Mouse (Mus musculus) midbrain, embryonic 13.5 days (tissue): ENCODE measurements around the gene Gm3336. TPM values are rescaled to one million over a fixed set of nuclear protein-coding genes. Genes with fewer than 3 reads are reported as not detected.

Experiments
- ATAC-seq: fragments of 200-750 bp; cut with Nextera tagmentation; 2 replicates; pipeline ENCODE4 v1.8.0; 2017; ENCODE audit warnings: mild to moderate bottlenecking, moderate TSS enrichment, moderate library complexity
- H3K27ac ChIP-seq: fragments of 300-500 bp; sonication (generic); 2 replicates; pipeline ENCODE4 v1.5.1; 2015; ENCODE audit warnings: inconsistent platforms, mild to moderate bottlenecking, moderate library complexity
- H3K27me3 ChIP-seq: fragments of 300-500 bp; sonication (generic); 2 replicates; pipeline ENCODE4 v1.6.1; 2015; ENCODE audit warnings: mild to moderate bottlenecking, inconsistent platforms
- H3K36me3 ChIP-seq: fragments of 300-500 bp; sonication (generic); 2 replicates; pipeline ENCODE4 v1.6.1; 2015; ENCODE audit warnings: mild to moderate bottlenecking, inconsistent platforms
- H3K4me1 ChIP-seq: fragments of 300-500 bp; sonication (generic); replicated peaks from 2 replicates; pipeline ENCODE4 v1.6.1; 2015; ENCODE audit warnings: inconsistent platforms
- H3K4me2 ChIP-seq: fragments of 300-500 bp; sonication (generic); replicated peaks from 2 replicates; pipeline ENCODE4 v1.6.1; 2015; ENCODE audit warnings: moderate library complexity, mild to moderate bottlenecking, inconsistent platforms
- H3K4me3 ChIP-seq: fragments of 300-500 bp; sonication (generic); replicated peaks from 2 replicates; pipeline ENCODE4 v1.5.1; 2015; ENCODE audit warnings: mild to moderate bottlenecking, inconsistent platforms
- H3K9ac ChIP-seq: fragments of 300-500 bp; sonication (generic); replicated peaks from 2 replicates; pipeline ENCODE4 v1.6.1; 2015; ENCODE audit warnings: mild to moderate bottlenecking, inconsistent platforms
- H3K9me3 ChIP-seq: fragments of 300-500 bp; sonication (generic); 2 replicates; pipeline ENCODE4 v1.6.1; 2016; ENCODE audit warnings: mild to moderate bottlenecking, inconsistent platforms
- WGBS: fragments of 180-500 bp; shearing (Covaris S2); methylation state at CpG from one replicate; pipeline ENCODE4 v1.1.7; 2015; 5-methylcytosine and 5-hydroxymethylcytosine counted together
- polyA plus RNA-seq: library from polyadenylated mRNA; unstranded; fragments of >200 nt; fragmentation: Nextera tagmentation; extraction: Ambion mirVana; gene quantifications from 2 replicates; pipeline ENCODE4 v1.2.1, GENCODE M21; 2015

Gm3336 gene
- polyA plus RNA-seq, 1 experiment from 2014 or later = not detected

DNA sequence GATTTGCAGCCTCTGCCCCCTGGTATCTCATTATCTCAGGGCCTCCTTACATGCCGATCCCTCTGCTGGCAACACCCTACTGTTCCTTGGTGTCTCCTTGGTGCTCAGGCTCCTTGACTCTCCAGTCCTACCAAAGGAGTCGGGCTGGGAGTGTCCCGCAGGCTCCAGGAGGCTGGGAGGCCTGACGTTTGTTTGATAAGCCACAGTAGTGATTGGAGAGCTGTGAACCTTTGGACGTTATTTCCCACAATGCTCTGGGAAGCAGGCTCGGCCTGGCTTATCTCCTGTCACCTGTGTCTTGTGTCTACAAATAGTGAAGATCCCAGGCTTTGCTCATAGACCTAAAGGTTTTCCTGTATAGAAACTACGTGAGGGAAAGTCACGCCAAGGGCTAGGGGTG is 45.7 kb downstream of the Gm3336 start:
- Histone ChIP-seq H3K4me2 (no peak overlapping the region), H3K27ac (no peak overlapping the region), H3K4me1 (peaks cover 36% of the 10 kb centered on the region), H3K36me3 (peaks cover 22% of the 10 kb centered on the region), H3K27me3 (peaks cover 21% of the 10 kb centered on the region), H3K9me3 (no peaks in the 10 kb centered on the region), H3K4me3 (no peak overlapping the region), H3K9ac (no peak overlapping the region)
- ATAC-seq = no peak
- WGBS = 88% methylated on average over 8 of the region's 8 CpGs

DNA sequence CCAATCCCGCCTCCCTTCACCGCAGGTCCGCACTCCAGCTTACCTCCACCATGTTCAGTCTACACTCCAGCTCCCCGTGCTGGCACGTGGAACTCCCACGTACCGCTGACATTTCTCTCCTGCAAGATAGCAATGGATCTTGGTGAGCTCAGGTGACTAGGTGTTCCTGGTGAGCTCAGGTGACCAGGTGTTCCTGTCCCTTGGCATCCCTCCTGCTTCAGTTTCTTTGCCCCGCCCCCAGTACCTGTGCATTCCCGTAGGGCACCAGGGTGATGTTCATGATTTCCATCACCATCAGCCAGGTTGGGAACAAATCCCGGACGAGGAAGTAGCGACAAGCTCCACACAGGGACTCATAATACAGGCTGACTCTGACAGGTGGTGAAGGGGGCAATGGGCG is 46.3 kb downstream of the Gm3336 start:
- Histone ChIP-seq H3K27ac (no peak overlapping the region), H3K4me3 (no peak overlapping the region), H3K9ac (no peak overlapping the region), H3K9me3 (no peaks in the 10 kb centered on the region), H3K36me3 (peaks cover 24% of the 10 kb centered on the region), H3K4me1 (peaks cover 33% of the 10 kb centered on the region), H3K27me3 (peaks cover 21% of the 10 kb centered on the region), H3K4me2 (no peak overlapping the region)
- ATAC-seq = no peak
- 94% methylated on average over 13 of the region's 13 CpGs for WGBS

DNA sequence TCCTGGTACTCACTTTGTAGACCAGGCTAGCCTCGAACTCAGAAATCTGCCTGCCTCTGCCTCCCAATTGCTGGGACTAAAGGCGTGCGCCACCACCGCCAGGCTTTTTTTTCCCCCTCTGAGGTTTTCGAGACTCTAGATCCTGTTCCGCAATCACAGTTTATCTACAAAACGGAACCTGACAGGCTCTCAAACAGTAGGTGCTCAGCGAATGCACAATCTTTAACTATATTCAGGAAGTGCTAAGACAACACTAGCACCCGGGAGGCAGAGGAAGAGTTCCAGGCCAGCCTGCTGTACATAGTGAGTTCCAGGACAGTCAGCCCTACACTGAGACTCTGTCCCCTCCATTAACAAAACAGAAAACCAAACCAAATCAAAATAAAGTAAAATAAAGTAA is 47.0 kb downstream of the Gm3336 start:
- Histone ChIP-seq H3K4me2 (peak overlapping the region; percentile 54; the same call in 1 of the 2 replicates), H3K4me1 (peaks cover 26% of the 10 kb centered on the region), H3K27ac (no peak overlapping the region), H3K4me3 (no peak overlapping the region; the same call in 1 of the 2 replicates), H3K9ac (peak overlapping the region; percentile 60; the same call in 1 of the 2 replicates), H3K9me3 (no peaks in the 10 kb centered on the region), H3K36me3 (peaks cover 31% of the 10 kb centered on the region), H3K27me3 (peaks cover 21% of the 10 kb centered on the region)
- WGBS = 79% methylated on average over 9 of the region's 9 CpGs
- ATAC-seq = no peak

DNA sequence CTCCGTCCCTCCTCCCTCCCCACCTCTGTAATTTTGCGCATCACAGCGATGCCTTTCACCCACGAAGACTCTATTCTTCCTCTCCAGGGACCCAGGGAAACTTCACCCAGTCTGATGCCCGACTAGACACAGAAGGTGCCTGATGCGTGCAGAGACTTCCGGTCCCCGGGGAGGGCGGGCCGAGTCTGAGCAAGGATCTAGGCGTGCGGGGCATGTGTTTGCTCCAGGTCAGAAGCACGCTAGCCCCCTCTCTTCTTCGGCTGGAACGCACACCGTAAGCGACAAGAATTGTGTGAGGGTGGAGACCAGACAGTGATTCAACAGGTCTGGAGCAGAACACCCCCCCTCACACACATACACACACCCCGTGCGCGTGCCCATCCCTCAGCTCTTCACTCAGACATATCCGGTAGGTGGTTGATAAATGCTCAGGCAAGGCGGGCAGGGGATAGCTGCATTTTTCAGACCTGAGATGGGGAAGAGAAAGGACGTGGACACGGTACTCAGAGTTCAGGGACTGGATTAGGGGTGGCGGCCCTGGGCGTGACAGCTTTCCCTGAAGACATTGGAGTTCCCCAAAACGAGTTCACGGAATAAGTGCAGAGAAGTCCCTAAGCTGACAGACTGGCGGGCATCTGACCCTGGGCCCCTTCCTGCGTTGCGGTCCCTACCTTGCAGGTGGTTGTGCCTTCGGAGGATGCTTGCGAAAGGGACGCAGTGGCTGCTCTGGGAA is 47.7 kb downstream of the Gm3336 start:
- peak overlapping the region; percentile 54 for H3K4me2 ChIP-seq
- no peak for ATAC-seq
- peaks cover 24% of the 10 kb centered on the region for H3K4me1 ChIP-seq
- no peak overlapping the region for H3K27ac ChIP-seq
- H3K36me3 ChIP-seq = peaks cover 37% of the 10 kb centered on the region
- WGBS = 3% methylated on average over 34 of the region's 34 CpGs
- peak overlapping the region; percentile 27 for H3K4me3 ChIP-seq
- H3K9me3 ChIP-seq = no peaks in the 10 kb centered on the region
- H3K9ac ChIP-seq = peak overlapping the region; percentile 60
- peaks cover 21% of the 10 kb centered on the region for H3K27me3 ChIP-seq

DNA sequence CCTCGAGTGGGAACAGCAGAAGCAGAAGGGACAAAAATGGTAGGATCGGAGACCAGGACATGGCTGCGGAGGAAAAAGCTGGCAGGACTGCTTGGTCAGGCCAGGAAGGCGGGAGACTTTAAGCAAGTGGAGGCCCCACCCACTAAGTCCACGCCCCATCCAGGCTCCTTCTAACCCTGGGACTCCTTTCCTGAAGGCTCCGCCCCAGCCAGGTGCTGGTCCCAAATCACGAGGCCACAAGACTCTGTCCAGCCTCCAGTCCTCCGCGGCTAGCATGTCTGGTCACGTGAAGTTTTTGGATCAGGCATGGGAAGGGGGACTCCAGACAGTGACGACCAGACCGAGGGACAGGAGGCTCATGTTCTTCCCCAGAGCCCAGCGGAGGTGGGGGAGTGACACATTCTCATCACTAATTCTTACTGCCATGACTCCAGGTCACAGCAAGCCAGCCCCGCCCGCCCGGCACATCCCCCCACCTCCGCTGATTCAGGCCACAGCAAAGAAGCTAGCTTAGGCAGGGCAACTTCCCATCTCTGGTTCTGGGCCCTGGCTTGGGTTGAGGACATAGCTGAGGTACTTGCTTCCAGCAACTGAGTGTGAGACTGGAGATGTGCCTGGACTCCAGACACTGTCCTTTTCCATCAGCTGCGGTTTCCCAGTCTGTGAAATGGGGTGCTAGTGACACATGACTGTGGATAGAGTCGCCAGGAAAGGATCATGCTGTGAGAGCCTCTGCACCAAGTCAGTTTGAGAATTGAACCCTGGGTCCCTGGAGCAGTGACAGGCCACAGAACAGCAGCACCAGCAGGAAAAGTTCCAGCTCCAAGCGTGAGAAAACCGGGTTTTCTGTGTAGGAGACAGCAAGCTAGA is 48.5 kb downstream of the Gm3336 start:
- no peak overlapping the region for H3K27ac ChIP-seq
- no peaks in the 10 kb centered on the region for H3K9me3 ChIP-seq
- H3K4me2 ChIP-seq = peak overlapping the region; percentile 54
- WGBS = 10% methylated on average over 21 of the region's 21 CpGs
- H3K4me1 ChIP-seq = peaks cover 18% of the 10 kb centered on the region
- H3K36me3 ChIP-seq = peaks cover 45% of the 10 kb centered on the region
- peak overlapping the region; percentile 27 for H3K4me3 ChIP-seq
- ATAC-seq = no peak
- peak overlapping the region; percentile 60 for H3K9ac ChIP-seq
- peaks cover 21% of the 10 kb centered on the region for H3K27me3 ChIP-seq

DNA sequence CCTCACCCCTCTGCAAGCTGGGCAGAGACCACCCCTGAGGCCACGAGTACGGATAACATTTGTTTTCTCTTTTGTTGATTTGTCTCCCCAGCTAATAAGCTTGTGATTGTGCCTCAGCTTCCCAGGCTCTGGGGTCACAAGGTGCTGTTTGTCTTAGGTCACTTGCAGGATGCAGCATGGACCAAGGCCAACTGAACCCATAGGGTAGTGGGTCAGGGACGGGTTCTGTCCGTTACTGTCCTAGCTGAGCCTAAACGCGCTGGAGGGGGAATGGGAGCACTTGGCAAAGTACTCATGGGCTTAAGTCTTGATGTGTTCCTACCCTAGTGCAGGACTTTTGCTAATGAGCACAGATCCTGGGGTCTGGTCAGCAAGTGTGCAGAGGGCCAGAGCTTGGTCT is 49.2 kb downstream of the Gm3336 start:
- H3K27me3 ChIP-seq = peaks cover 21% of the 10 kb centered on the region
- WGBS = 81% methylated on average over 6 of the region's 6 CpGs
- H3K27ac ChIP-seq = no peak overlapping the region
- 0 out of 2 replicates have a peak overlapping the region, but pooled peaks have one; percentile 8 for H3K9ac ChIP-seq
- H3K4me1 ChIP-seq = peaks cover 18% of the 10 kb centered on the region
- H3K4me2 ChIP-seq = no peak overlapping the region
- ATAC-seq = no peak
- H3K9me3 ChIP-seq = no peaks in the 10 kb centered on the region
- no peak overlapping the region for H3K4me3 ChIP-seq
- H3K36me3 ChIP-seq = peaks cover 52% of the 10 kb centered on the region

DNA sequence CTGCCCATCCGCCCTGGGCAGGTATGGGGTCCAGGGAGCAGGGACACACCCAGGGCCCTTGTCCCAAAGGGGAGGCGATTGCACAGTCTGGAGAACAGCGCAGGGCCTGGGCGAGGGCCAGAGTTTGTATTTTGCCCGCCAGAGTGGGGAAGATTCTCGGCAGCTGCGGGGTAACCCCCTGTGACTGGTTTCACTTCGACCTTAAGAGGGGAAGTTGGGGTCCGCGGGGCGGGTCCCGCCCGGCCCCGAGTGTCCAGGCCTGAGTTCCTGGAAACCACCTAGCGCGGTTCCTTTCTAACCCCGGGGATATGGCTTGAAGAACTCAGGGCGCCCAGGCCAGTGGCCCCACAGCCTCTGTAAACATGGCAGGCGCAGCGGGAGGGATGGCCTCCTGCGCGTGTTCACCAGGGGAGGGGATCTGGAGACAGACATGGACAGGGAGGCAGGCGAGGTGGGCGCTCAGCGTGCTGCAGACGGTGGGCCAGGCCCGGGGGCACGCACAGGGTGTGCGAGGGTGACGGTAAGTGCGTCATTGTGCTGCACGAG is 50.0 kb downstream of the Gm3336 start:
- no peak overlapping the region for H3K4me3 ChIP-seq
- no peak overlapping the region for H3K4me2 ChIP-seq
- no peaks in the 10 kb centered on the region for H3K9me3 ChIP-seq
- no peak overlapping the region for H3K9ac ChIP-seq
- H3K4me1 ChIP-seq = peaks cover 23% of the 10 kb centered on the region
- ATAC-seq = no peak
- H3K27me3 ChIP-seq = peaks cover 21% of the 10 kb centered on the region
- no peak overlapping the region for H3K27ac ChIP-seq
- WGBS = 95% methylated on average over 32 of the region's 32 CpGs
- peaks cover 60% of the 10 kb centered on the region for H3K36me3 ChIP-seq

DNA sequence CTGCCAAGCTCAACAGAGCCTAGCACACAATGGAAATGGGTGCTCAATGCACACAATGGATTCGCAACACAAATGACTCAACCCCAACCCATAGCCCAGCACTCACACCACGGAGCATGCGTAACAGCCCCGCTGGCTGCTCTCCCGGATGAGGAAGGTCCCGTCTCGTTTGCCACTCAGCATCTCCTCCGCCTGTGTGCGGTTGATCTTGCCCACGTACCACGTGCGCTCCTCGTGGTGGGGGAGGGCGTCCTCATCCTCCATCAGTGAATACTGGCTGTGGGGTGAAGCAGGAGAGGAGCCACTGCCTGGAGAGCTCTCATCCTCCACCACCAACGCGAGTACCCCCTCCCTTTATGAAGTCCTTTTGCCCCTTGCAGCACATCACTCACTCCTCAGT is 50.6 kb downstream of the Gm3336 start:
- Histone ChIP-seq H3K9me3 (no peaks in the 10 kb centered on the region), H3K4me1 (peaks cover 29% of the 10 kb centered on the region), H3K4me2 (no peak overlapping the region), H3K27ac (no peak overlapping the region), H3K36me3 (peaks cover 67% of the 10 kb centered on the region), H3K9ac (no peak overlapping the region), H3K27me3 (peaks cover 21% of the 10 kb centered on the region), H3K4me3 (no peak overlapping the region)
- WGBS = 87% methylated on average over 16 of the region's 16 CpGs
- ATAC-seq = peak; percentile 18

DNA sequence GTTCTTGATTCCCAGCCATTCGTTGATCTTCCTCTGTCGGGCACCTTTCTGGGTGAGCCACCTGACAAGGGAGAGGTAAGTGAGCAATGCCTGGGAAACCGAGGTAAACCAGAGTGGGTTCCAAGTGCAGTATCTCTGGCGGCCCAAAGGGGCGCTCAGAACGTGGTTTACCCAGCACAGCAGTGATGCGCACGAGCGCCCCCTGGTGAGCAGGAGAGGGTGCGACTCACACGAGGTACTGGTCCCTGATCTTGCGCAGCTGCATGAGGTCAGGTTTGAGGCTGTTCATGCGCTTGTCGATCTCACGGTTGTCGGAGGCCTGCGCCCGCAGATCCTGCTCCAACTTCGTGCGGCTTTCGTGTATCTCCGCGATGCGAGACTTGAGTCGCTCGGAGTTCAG is 51.0 kb downstream of the Gm3336 start:
- 6% methylated on average over 26 of the region's 26 CpGs for WGBS
- peaks cover 68% of the 10 kb centered on the region for H3K36me3 ChIP-seq
- no peaks in the 10 kb centered on the region for H3K9me3 ChIP-seq
- H3K4me1 ChIP-seq = peaks cover 33% of the 10 kb centered on the region
- peak; percentile 71 for ATAC-seq
- peaks cover 21% of the 10 kb centered on the region for H3K27me3 ChIP-seq
- no peak overlapping the region for H3K4me3 ChIP-seq
- H3K27ac ChIP-seq = no peak overlapping the region
- H3K4me2 ChIP-seq = no peak overlapping the region
- no peak overlapping the region for H3K9ac ChIP-seq

DNA sequence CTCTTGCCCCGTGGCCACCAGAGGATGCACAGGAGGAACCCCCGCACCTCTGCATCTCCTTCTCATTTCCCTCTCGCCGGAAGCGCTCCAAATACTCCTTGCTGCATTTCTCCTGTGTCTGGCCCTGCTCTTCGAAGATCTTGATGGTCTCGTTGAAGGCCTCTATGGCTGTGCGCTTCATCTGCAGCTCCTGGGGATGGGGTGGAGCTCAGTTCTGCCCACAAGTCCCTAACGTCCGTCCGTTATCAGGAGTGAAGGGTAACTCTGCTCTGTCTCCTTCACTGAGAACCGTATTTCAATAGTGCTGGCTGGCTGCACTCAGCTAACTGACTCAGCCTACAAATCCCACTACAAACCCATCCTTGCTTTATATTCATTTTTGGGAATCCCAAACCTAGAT is 51.5 kb downstream of the Gm3336 start:
- H3K9me3 ChIP-seq = no peaks in the 10 kb centered on the region
- H3K4me3 ChIP-seq = no peak overlapping the region
- ATAC-seq = no peak
- no peak overlapping the region; the same call in 1 of the 2 replicates for H3K9ac ChIP-seq
- no peak overlapping the region for H3K27ac ChIP-seq
- peaks cover 73% of the 10 kb centered on the region for H3K36me3 ChIP-seq
- no peak overlapping the region for H3K4me2 ChIP-seq
- 74% methylated on average over 12 of the region's 12 CpGs for WGBS
- H3K4me1 ChIP-seq = peaks cover 38% of the 10 kb centered on the region
- H3K27me3 ChIP-seq = peaks cover 21% of the 10 kb centered on the region

DNA sequence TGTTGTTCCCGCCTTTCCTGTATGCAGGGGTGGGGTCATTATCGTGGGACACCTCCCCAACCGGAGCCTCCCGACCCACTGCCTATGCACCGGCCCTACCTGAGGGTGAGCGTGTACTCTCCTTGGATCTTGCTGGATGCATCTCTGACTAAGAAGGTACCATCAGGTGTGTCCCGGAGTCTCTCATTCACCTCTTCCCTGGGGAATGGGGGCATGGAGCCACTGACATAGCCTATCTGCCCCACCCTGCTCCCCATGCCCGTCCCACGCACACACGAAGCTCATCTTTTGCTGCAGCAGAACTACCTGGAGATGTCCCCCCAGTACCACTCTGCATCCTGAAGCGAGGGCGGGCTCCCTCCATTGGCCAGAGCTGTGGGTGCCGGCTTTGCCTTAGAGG is 52.4 kb downstream of the Gm3336 start:
- Histone ChIP-seq H3K27me3 (peaks cover 19% of the 10 kb centered on the region), H3K9me3 (no peaks in the 10 kb centered on the region), H3K27ac (no peak overlapping the region), H3K36me3 (peaks cover 74% of the 10 kb centered on the region), H3K4me2 (no peak overlapping the region), H3K9ac (no peak overlapping the region), H3K4me3 (no peak overlapping the region), H3K4me1 (peaks cover 46% of the 10 kb centered on the region)
- no peak for ATAC-seq
- 95% methylated on average over 13 of the region's 13 CpGs for WGBS

DNA sequence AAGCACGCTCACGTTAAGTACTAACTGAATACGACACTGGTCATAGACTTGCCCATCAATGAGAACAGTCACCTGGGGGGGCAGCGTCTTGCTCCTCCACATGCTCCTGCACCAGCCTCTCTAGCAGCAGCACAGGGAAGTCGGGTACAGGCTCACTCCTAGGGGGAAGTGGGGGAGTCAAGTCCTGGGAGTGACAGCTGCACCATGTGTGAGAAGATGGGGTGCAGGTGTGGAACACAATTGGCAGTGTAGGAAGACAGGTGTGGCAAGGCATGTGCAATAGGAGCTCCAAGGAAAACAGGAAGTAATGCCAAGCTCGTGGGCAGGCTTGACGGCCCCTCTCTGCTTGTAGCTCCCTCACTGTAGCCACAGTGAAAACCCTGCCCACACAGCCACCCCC is 52.9 kb downstream of the Gm3336 start:
- H3K27ac ChIP-seq = no peak overlapping the region
- no peak overlapping the region for H3K4me3 ChIP-seq
- H3K27me3 ChIP-seq = peaks cover 15% of the 10 kb centered on the region
- H3K9me3 ChIP-seq = no peaks in the 10 kb centered on the region
- no peak for ATAC-seq
- H3K4me1 ChIP-seq = peaks cover 45% of the 10 kb centered on the region
- H3K36me3 ChIP-seq = peaks cover 74% of the 10 kb centered on the region
- H3K9ac ChIP-seq = no peak overlapping the region
- H3K4me2 ChIP-seq = no peak overlapping the region
- WGBS = 92% methylated on average over 7 of the region's 7 CpGs
